Mouse (Mus musculus) small intestine, adult 2 months (tissue): ENCODE measurements around the gene Taf1a.

Source experiments
- CTCF ChIP-seq: fragments of 200-500 bp; IDR thresholded peaks from 2 replicates; pipeline ENCODE4 v1.5.1; 2012; ENCODE audit warnings: low read depth, mild to moderate bottlenecking, control low read depth, inconsistent platforms, low read length, moderate library complexity, mixed read lengths; ENCODE audit not compliant: insufficient replicate concordance, insufficient read length; ENCODE audit errors: extremely low read depth
- POLR2A ChIP-seq: fragments of 200-500 bp; IDR thresholded peaks from 2 replicates; pipeline ENCODE4 v1.6.1; 2012; ENCODE audit warnings: low read depth, mild to moderate bottlenecking, control low read depth, inconsistent platforms, low read length, moderate library complexity

GRCm38 (mm10) chr1:183414081-183414727 lies 25.4 kb downstream of the Taf1a start:
- TF ChIP-seq CTCF (no peak), POLR2A (no peak)
